Mouse (Mus musculus): Measurements from ENCODE around the gene Epc2.

DNA sequence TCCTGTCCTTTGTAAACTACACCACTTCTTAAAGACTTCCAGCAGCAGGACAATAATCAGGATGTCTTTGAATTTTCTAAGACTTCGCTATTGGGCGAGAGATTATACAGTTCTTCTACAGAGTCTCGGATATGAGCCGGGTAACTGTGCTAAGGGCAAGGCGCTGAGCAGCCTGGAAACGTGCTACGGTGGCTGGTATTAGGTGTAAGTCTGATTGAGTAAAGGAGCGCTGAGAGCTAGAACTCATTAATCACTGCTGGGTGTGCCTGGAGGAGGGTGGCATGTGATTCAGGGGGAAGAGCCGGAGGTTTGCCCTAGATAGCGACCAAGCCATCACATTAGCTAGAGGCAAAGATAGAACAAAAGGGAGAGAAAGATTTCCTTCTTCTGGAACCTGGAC, 25.1 kb upstream of the Epc2 start:
- TF ChIP-seq CTCF (IDR thresholded peaks at IDR 0.05; ENCODE audit: insufficient read depth, low read depth, low read length) = no peak
- TF ChIP-seq POLR2A (IDR thresholded peaks at IDR 0.05; ENCODE audit: insufficient read depth, low read depth, low read length) = no peak
